In genomic region chr9:59678313-59678712, GRCm38 (mm10) we compare ENCODE assay signal across 8 mouse cellular contexts. TPM values are rescaled to one million over a fixed set of nuclear protein-coding genes. Genes with fewer than 3 reads are reported as not detected.
DNase-seq lines count a peak whose midpoint lies in the region; ATAC-seq and TF ChIP-seq lines count a peak whose summit lies in the region.

No protein-coding gene starts in this region.

- H3K9me3 ChIP-seq in midbrain, postnatal 0 days (ENCODE audit: low read length), result no peaks in the 10 kb centered on the region
- H3K9me3 ChIP-seq in midbrain, embryonic 10.5 days (replicated peaks), result no peaks in the 10 kb centered on the region
- no peaks in the 10 kb centered on the region for H3K9me3 ChIP-seq in intestine, postnatal 0 days (ENCODE audit: control insufficient read depth)

- no peak overlapping the region for H3K9ac ChIP-seq in midbrain, postnatal 0 days (replicated peaks; ENCODE audit: low read length, poor library complexity, severe bottlenecking)
- H3K9ac ChIP-seq in intestine, postnatal 0 days (ENCODE audit: low read depth, low read length), result no peak overlapping the region

- no peak for DNase-seq in cerebellum, adult 11-12 months
- DNase-seq in midbrain, postnatal 0 days (ENCODE audit: low spot score), result peak; percentile 71
- DNase-seq in midbrain, embryonic 10.5 days (ENCODE audit: low spot score), result no peak
- peak; percentile 63 for DNase-seq in retina, embryonic 14.5 days (ENCODE audit: low spot score)
- DNase-seq in left cerebral cortex, postnatal 10 days (ENCODE audit: extremely low spot score in 1 of 2, low spot score in 2 of 2), result no peak
- no peak for DNase-seq in spleen, postnatal 14 days (ENCODE audit: low spot score in 2 of 2)

- H3K4me2 ChIP-seq in midbrain, postnatal 0 days (ENCODE audit: low read depth, low read length, poor library complexity, severe bottlenecking), result no peak overlapping the region
- no peak overlapping the region for H3K4me2 ChIP-seq in intestine, postnatal 0 days (replicated peaks; ENCODE audit: low read depth)

- H3K27ac ChIP-seq in midbrain, postnatal 0 days (ENCODE audit: low read depth, low read length), result no peak overlapping the region
- no peak overlapping the region for H3K27ac ChIP-seq in midbrain, embryonic 10.5 days (replicated peaks)
- H3K27ac ChIP-seq in intestine, postnatal 0 days (ENCODE audit: low read depth, low read length), result no peak overlapping the region

- intact Hi-C loops in left cerebral cortex, postnatal 10 days (cut with DNase I), result no loop called here

- H3K27me3 ChIP-seq in midbrain, postnatal 0 days (ENCODE audit: insufficient read depth, low read length), result no peaks in the 10 kb centered on the region
- H3K27me3 ChIP-seq in midbrain, embryonic 10.5 days (ENCODE audit: low read depth, poor library complexity, severe bottlenecking), result peaks cover 27% of the 10 kb centered on the region
- no peaks in the 10 kb centered on the region for H3K27me3 ChIP-seq in intestine, postnatal 0 days (replicated peaks; ENCODE audit: control insufficient read depth, insufficient read depth, low read length)

- ATAC-seq in cerebellum, adult (ENCODE audit: insufficient number of reproducible peaks, low FRiP score, low TSS enrichment), result 0 out of 2 replicates have a peak, but pooled peaks have one; percentile 54
- ATAC-seq in midbrain, postnatal 0 days (ENCODE audit: low FRiP score), result 0 out of 2 replicates have a peak, but pooled peaks have one; percentile 38
- ATAC-seq in intestine, postnatal 0 days, result peak; percentile 66

- peaks cover 4% of the 10 kb centered on the region; the same call in 1 of the 2 replicates for H3K4me1 ChIP-seq in midbrain, postnatal 0 days (ENCODE audit: insufficient read depth, low read length)
- peaks cover 12% of the 10 kb centered on the region for H3K4me1 ChIP-seq in midbrain, embryonic 10.5 days
- H3K4me1 ChIP-seq in intestine, postnatal 0 days (replicated peaks; ENCODE audit: control insufficient read depth, insufficient read depth, low read length), result 0 out of 2 replicates have a peak, but pooled peaks cover 5% of the 10 kb centered on the region

- peak; percentile 85 for TF ChIP-seq CTCF in midbrain, postnatal 0 days (IDR thresholded peaks at IDR 0.05)
- peak; percentile 91 for TF ChIP-seq CTCF in intestine, postnatal 0 days (IDR thresholded peaks at IDR 0.05; ENCODE audit: low read depth)

- WGBS in midbrain, postnatal 0 days, result 14% methylated on average over 1 of the region's 1 CpGs
- 43% methylated on average over 1 of the region's 1 CpGs for WGBS in midbrain, embryonic 10.5 days
- 12% methylated on average over 1 of the region's 1 CpGs for WGBS in intestine, postnatal 0 days

- H3K36me3 ChIP-seq in midbrain, postnatal 0 days (ENCODE audit: insufficient read depth, low read length), result peaks cover 34% of the 10 kb centered on the region
- H3K36me3 ChIP-seq in midbrain, embryonic 10.5 days, result peaks cover 66% of the 10 kb centered on the region
- peaks cover 44% of the 10 kb centered on the region for H3K36me3 ChIP-seq in intestine, postnatal 0 days (ENCODE audit: control insufficient read depth, insufficient read depth)

- H3K4me3 ChIP-seq in midbrain, postnatal 0 days (ENCODE audit: low read depth, low read length), result no peak overlapping the region
- no peak overlapping the region for H3K4me3 ChIP-seq in midbrain, embryonic 10.5 days
- H3K4me3 ChIP-seq in intestine, postnatal 0 days (ENCODE audit: low read depth, low read length), result no peak overlapping the region

RNA-seq across cellular contexts. Expression of gene Gramd2, which starts 1.6 kb away (rescaled TPM):
- 8.9 and 12.1 TPM in 2 replicates for total RNA-seq in midbrain, postnatal 0 days (2014; rRNA removed)
- 4.4 and 5.2 TPM in 2 replicates for polyA plus RNA-seq in midbrain, postnatal 0 days (2015; fragmentation: Nextera tagmentation; extraction: Ambion mirVana)
- 0.11 and 0.14 TPM in 2 replicates for polyA plus RNA-seq in midbrain, embryonic 10.5 days (2016; fragmentation: Nextera tagmentation; extraction: Ambion mirVana)
- 0.37 and 0.39 TPM in 2 replicates for polyA plus RNA-seq in intestine, postnatal 0 days (2015; fragmentation: Nextera tagmentation; extraction: Ambion mirVana)
- 10 to 100 TPM; 13.3 to 14.6 TPM for total RNA-seq in left cerebral cortex, postnatal 10 days (2021)

RNA-seq across cellular contexts. Expression of gene Pkm, which starts 22.1 kb away (rescaled TPM):
- 722 and 739 TPM in 2 replicates for total RNA-seq in midbrain, postnatal 0 days (2014; rRNA removed)
- polyA plus RNA-seq in midbrain, postnatal 0 days (2015; fragmentation: Nextera tagmentation; extraction: Ambion mirVana), result 780 and 851 TPM in 2 replicates
- 2,767 and 3,271 TPM in 2 replicates for polyA plus RNA-seq in midbrain, embryonic 10.5 days (2016; fragmentation: Nextera tagmentation; extraction: Ambion mirVana)
- polyA plus RNA-seq in intestine, postnatal 0 days (2015; fragmentation: Nextera tagmentation; extraction: Ambion mirVana), result 271 and 302 TPM in 2 replicates
- 100 to 1,000 TPM; 687 to 749 TPM for total RNA-seq in left cerebral cortex, postnatal 10 days (2021)

Comparison
In these comparisons a context has a peak if more than half of its experiments do, and no peak if none do; other contexts are left out.
1. DNase-seq: peak in midbrain, postnatal 0 days (single experiment) and retina, embryonic 14.5 days (single experiment); none in cerebellum, adult 11-12 months (single experiment), midbrain, embryonic 10.5 days (single experiment), left cerebral cortex, postnatal 10 days (0 of 2) and spleen, postnatal 14 days (0 of 2).
2. Peak in every context shown above with its lines, with median percentiles within 50 percentile points of each other: ATAC-seq.